Mouse (Mus musculus) hindbrain, embryonic 15.5 days (tissue): Measurements from ENCODE around the gene P3h1. TPM values are rescaled to one million over a fixed set of nuclear protein-coding genes. Genes with fewer than 3 reads are reported as not detected.
"Not testable (repeated sequence)": the region's sequence is repeated elsewhere in the genome, so short reads cannot be mapped to it uniquely, and the experiment has no call there.

Experiments used
- ATAC-seq: fragments of 200-750 bp; cut with Nextera tagmentation; 2 replicates; pipeline ENCODE4 v1.8.0; 2017; ENCODE audit warnings: low read depth, moderate number of reproducible peaks, moderate TSS enrichment; ENCODE audit not compliant: low FRiP score
- H3K27ac ChIP-seq: fragments of 300-500 bp; sonication (generic); replicated peaks from 2 replicates; pipeline ENCODE4 v1.5.1; 2015; ENCODE audit warnings: mild to moderate bottlenecking, inconsistent platforms
- H3K27me3 ChIP-seq: fragments of 300-500 bp; sonication (generic); 2 replicates; pipeline ENCODE4 v1.6.1; 2015; ENCODE audit warnings: control low read depth, inconsistent platforms
- H3K36me3 ChIP-seq: fragments of 300-500 bp; sonication (generic); 2 replicates; pipeline ENCODE4 v1.6.1; 2015; ENCODE audit warnings: control low read depth, inconsistent platforms
- H3K4me1 ChIP-seq: fragments of 300-500 bp; sonication (generic); replicated peaks from 2 replicates; pipeline ENCODE4 v1.6.1; 2015; ENCODE audit warnings: control low read depth, inconsistent platforms
- H3K4me2 ChIP-seq: fragments of 300-500 bp; sonication (generic); 2 replicates; pipeline ENCODE4 v1.6.1; 2015; ENCODE audit warnings: moderate library complexity, mild to moderate bottlenecking, inconsistent platforms
- H3K4me3 ChIP-seq: fragments of 300-500 bp; sonication (generic); 2 replicates; pipeline ENCODE4 v1.5.1; 2015; ENCODE audit warnings: mild to moderate bottlenecking, inconsistent platforms
- H3K9ac ChIP-seq: fragments of 300-500 bp; sonication (generic); 2 replicates; pipeline ENCODE4 v1.6.1; 2015; ENCODE audit warnings: inconsistent platforms
- H3K9me3 ChIP-seq: fragments of 300-500 bp; sonication (generic); 2 replicates; pipeline ENCODE4 v1.6.1; 2016; ENCODE audit warnings: control low read depth, inconsistent platforms
- WGBS: fragments of 180-500 bp; shearing (Covaris S2); methylation state at CpG from one replicate; pipeline ENCODE4 v1.1.7; 2015; 5-methylcytosine and 5-hydroxymethylcytosine counted together
- polyA plus RNA-seq: library from polyadenylated mRNA; unstranded; fragments of >200 nt; fragmentation: Nextera tagmentation; extraction: Ambion mirVana; gene quantifications from 2 replicates; pipeline ENCODE4 v1.2.1, GENCODE M21; 2015

The P3h1 gene
- polyA plus RNA-seq, 1 experiment from 2014 or later, result 12.0 TPM

DNA sequence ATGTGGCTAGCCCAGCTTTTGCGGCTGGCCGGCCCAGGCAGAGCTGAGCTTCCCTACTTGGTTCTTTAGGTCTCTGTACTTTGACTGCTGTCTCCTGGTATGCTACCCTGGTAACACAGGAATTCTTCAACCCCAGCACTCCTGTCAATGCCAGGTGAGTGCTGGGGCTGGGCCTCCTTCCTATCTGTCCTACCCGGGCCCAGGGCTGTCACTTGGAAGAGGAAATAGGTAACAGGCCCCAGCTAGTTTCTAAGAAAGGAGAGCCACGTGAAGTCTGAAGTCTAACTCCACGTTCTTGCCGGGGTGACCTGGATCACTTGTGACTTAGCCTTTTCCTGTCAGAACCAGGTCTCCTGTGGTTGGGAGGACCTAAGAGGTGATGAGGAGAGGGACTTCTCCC is 24.4 kb downstream of the P3h1 start:
- ATAC-seq, result no peak
- Histone ChIP-seq H3K27me3 (no peaks in the 10 kb centered on the region), H3K27ac (no peak overlapping the region), H3K9ac (no peak overlapping the region), H3K4me2 (no peak overlapping the region), H3K4me1 (peaks cover 20% of the 10 kb centered on the region), H3K9me3 (no peaks in the 10 kb centered on the region), H3K36me3 (no peaks in the 10 kb centered on the region), H3K4me3 (no peak overlapping the region)
- WGBS, result 83% methylated on average over 6 of the region's 6 CpGs

DNA sequence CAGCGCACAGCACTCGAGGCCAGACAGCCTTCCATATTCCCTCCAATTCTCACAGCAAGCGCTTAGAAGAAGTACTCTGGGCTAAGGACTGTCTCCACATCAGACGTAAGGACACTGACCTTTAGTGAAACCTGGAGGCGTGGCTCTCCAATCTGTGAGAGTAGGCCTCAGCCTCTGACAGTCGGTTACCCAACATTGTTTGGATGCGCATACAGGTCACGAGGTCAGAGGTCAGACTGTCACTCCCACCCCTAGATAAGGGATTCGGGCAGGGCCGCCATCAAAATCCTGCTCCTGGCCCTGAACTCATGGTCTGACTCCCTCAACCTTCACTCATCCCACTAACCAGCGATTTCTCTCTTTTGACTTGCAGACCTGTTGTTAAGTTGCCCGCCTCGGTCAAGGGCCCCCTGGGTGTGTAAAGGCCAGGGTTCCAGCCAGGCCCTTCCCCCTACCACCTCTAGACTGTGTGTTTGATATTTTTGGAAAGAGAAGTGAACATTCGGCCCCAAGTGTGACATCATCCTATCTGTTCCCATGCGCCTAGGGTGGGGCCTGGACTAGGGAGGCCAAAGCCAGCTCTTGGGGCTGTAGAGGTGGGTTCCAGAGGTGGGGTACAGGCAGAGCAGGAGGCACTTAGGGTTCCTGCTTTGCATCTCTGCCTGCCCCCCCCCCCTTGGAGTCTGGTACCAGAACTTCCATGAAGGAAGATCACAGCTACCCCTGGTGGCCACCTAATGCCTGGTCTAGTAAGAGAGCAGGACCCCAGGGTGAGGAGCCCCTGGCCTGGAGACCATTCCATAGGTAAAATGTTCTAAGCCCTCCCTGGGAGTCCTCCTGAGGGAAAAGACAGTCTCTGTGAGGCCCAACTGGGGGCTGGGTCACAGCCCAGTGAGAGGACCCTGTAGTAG is 26.9 kb downstream of the P3h1 start:
- Histone ChIP-seq H3K27ac (no peak overlapping the region), H3K27me3 (no peaks in the 10 kb centered on the region), H3K4me2 (no peak overlapping the region), H3K4me3 (no peak overlapping the region), H3K36me3 (no peaks in the 10 kb centered on the region), H3K4me1 (peaks cover 8% of the 10 kb centered on the region; the same call in 1 of the 2 replicates), H3K9ac (no peak overlapping the region), H3K9me3 (no peaks in the 10 kb centered on the region)
- no peak for ATAC-seq
- WGBS, result 77% methylated on average over 15 of the region's 15 CpGs

DNA sequence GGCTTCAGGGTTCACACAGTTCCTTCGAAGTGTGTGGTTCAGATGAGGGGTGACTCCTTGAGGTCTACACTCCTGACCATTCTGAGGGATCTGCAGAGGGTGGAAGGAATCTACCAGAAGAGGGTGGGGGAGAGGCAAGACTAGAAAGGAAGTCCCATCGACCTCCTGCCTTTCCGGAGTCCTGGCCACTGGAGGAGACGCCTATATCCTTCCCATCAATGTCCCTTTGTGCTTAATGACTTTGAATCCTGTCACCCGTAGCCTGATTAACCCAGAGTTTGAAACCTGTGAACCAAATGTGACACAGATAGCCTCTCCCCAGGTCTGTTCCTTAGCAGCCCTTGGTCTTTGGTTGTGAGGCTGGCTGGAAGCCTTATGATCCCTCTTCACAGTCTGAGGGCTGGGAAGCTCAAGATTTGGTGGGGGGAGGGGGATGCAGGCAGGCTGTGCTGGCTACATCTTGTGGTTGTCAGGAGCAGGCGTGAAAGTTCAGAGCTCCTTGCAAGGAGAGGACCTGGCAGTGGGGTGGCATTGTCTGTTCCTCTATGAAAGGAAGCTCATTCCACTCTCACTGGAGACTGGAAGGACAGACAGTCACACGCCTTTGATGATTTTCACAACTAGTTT is 28.5 kb downstream of the P3h1 start:
- no peak overlapping the region for H3K4me3 ChIP-seq
- no peak overlapping the region for H3K27ac ChIP-seq
- H3K4me2 ChIP-seq, result no peak overlapping the region
- no peak for ATAC-seq
- H3K27me3 ChIP-seq, result no peaks in the 10 kb centered on the region
- no peaks in the 10 kb centered on the region for H3K4me1 ChIP-seq
- no peaks in the 10 kb centered on the region; the same call in 1 of the 2 replicates for H3K36me3 ChIP-seq
- no peaks in the 10 kb centered on the region for H3K9me3 ChIP-seq
- WGBS, result 64% methylated on average over 7 of the region's 7 CpGs
- no peak overlapping the region for H3K9ac ChIP-seq

DNA sequence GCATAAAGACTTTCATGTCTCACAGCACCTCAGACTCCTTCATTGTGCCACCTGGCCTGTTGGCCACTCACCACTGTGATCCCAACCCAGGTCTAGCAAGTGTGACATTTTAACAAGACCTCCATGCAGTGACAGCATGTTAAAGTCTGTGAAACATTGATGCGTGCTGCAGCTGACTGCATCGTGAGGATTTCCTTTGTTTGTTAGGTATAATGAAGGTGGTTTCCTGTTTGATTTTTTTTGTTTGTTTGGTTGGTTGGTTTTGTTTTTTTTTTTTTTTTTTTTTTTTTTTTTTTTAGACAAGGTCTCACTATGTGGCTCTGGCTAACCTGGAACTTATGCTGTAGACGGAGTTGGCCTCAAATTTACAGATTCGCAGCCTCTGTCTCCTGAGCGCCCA is 29.8 kb downstream of the P3h1 start:
- H3K4me3 ChIP-seq, result no peak overlapping the region
- H3K27ac ChIP-seq, result no peak overlapping the region
- ATAC-seq, result no peak
- no peaks in the 10 kb centered on the region for H3K4me1 ChIP-seq
- H3K9me3 ChIP-seq, result no peaks in the 10 kb centered on the region
- 92% methylated on average over 5 of the region's 5 CpGs for WGBS
- no peaks in the 10 kb centered on the region for H3K27me3 ChIP-seq
- no peaks in the 10 kb centered on the region; the same call in 1 of the 2 replicates for H3K36me3 ChIP-seq
- no peak overlapping the region for H3K4me2 ChIP-seq
- H3K9ac ChIP-seq, result no peak overlapping the region

DNA sequence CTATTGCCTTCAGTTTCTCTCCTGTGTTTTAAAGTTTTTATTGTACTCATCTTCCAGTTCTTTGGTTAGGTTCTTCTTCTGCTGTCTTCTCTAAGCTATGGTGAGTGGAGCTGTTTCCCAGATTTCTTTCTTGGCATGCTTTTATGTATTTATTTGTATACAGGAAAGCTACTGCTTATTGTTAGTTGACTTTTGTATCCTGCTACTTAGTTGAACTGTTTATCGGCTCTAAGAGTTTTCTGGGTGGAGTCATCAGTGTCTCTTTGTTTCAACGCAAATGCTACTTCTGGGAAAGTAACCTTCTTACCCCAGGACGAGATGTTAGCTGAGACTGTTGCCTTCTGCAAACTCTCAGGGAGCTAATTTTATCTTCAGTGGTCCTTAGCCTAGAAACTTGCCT is 30.7 kb downstream of the P3h1 start:
- H3K27me3 ChIP-seq, result no peaks in the 10 kb centered on the region
- no peak for ATAC-seq
- H3K4me2 ChIP-seq, result no peak overlapping the region
- H3K4me3 ChIP-seq, result no peak overlapping the region
- H3K4me1 ChIP-seq, result no peaks in the 10 kb centered on the region
- H3K36me3 ChIP-seq, result no peaks in the 10 kb centered on the region; the same call in 1 of the 2 replicates
- no peaks in the 10 kb centered on the region for H3K9me3 ChIP-seq
- H3K9ac ChIP-seq, result no peak overlapping the region
- 78% methylated on average over 3 of the region's 3 CpGs for WGBS
- no peak overlapping the region for H3K27ac ChIP-seq

DNA sequence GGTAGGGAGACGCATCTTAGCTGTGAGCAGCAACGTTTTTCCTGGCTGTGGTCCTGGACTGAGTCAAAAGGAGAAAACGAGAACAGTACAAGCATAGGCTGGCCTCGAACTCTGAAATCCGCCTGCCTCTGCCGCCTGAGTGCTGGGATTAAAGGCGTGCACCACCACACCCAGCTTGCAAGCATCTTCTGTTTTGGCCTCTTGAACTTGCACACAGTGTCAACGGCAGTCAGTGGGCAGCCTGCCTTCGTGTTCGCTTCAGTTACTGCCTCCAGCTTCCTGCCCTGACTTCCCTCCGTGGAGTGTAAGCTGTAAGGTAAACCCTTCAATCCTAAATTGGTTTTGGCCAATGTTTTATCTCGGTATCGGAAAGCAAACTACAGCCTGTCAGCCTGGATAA is 33.9 kb downstream of the P3h1 start:
- ATAC-seq, result no peak
- Histone ChIP-seq H3K27ac (no peak overlapping the region), H3K4me1 (no peaks in the 10 kb centered on the region), H3K27me3 (no peaks in the 10 kb centered on the region), H3K9me3 (no peaks in the 10 kb centered on the region), H3K4me3 (no peak overlapping the region), H3K36me3 (peaks cover 18% of the 10 kb centered on the region), H3K9ac (no peak overlapping the region), H3K4me2 (no peak overlapping the region)
- 81% methylated on average over 13 of the region's 13 CpGs for WGBS

DNA sequence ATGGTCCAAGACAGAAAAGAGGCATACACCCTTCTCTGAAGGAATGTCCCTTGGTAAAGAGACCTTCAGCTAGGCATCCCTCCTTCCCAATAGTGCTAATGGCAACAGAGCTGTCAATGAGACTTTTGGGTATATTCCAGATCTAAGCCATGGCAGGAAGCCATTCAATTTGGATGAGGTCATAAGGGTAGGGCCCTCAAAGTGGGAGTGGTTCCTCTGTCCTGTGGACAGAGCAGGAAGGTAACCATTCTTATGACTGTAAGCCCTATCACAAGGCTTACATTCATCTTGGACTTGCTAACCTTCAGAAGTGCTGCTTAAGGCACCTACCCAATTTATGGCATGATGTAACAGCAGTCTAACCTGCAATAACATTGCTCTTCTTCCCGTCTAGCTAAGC is 41.9 kb downstream of the P3h1 start:
- H3K4me3 ChIP-seq, result no peak overlapping the region
- H3K4me2 ChIP-seq, result no peak overlapping the region
- no peaks in the 10 kb centered on the region for H3K9me3 ChIP-seq
- H3K36me3 ChIP-seq, result peaks cover 81% of the 10 kb centered on the region
- H3K4me1 ChIP-seq, result no peaks in the 10 kb centered on the region
- H3K27me3 ChIP-seq, result no peaks in the 10 kb centered on the region
- 82% methylated on average over 1 of the region's 1 CpGs for WGBS
- no peak overlapping the region for H3K27ac ChIP-seq
- no peak overlapping the region for H3K9ac ChIP-seq
- no peak for ATAC-seq

DNA sequence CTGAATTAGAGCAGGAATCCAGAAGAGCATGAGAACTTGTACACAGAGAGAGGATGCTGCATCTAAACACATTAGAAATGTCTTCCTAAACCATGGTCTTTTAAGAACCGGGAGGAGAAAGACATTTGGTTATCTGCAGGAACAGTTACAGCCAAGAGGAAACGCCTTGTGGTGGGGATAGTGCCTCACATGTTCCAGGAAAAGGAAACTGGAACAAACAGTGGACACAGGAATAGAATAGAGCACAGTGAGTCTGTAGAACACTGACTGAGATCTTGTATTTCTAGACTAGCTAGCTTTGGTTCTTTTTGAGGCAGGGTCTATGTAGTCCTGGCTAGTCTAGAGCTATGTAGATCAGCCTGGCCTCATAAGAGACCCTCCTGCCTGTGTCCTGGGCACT is 42.5 kb downstream of the P3h1 start:
- Histone ChIP-seq H3K4me1 (no peaks in the 10 kb centered on the region), H3K27me3 (no peaks in the 10 kb centered on the region), H3K4me2 (no peak overlapping the region), H3K9me3 (no peaks in the 10 kb centered on the region), H3K9ac (no peak overlapping the region), H3K36me3 (peaks cover 80% of the 10 kb centered on the region), H3K4me3 (no peak overlapping the region), H3K27ac (peak overlapping the region; percentile 34; the same call in 1 of the 2 replicates)
- WGBS, result 92% methylated on average over 2 of the region's 2 CpGs
- ATAC-seq, result no peak

DNA sequence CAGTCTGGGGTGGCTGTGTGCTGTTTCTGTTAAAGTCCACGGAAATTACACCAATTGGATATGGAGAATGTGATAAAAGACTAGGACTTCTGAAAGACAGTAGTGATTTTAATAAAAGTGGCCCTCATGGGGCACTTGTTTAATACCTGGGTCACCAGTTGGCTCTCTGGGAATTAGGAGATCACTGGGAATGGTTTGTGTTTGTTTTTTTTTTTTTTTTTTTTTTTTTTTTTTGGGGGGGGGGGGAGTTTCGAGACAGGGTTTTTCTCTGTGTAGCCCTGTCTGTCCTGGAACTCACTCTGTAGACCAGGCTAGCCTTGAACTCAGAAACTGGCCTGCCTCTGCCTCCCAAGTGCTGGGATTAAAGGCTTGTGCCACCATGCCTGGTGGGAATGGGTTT is 43.0 kb downstream of the P3h1 start:
- H3K36me3 ChIP-seq, result peaks cover 79% of the 10 kb centered on the region
- H3K4me2 ChIP-seq, result no peak overlapping the region

DNA sequence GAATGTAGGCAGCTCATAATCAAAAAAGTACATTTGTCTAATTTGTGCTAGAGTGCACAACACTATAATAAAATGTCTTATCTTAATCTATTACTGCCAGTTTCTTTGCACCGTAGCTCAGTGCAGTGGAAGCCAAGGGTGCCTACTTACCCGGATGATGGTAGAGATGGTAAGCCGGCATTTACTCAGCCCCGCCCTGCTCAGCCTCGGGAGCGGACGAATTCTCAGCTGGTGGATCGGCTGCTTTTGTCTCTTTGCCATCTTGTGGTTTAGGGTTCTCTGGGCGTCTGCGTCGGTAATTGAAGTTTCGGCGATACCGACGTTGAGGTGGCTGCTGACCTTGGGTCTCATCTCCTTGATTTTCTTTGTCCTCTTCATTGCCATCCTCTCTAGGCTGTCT is 46.1 kb downstream of the P3h1 start:
- H3K36me3 ChIP-seq, result peaks cover 77% of the 10 kb centered on the region
- H3K9me3 ChIP-seq, H3K27me3 ChIP-seq, ATAC-seq, H3K4me3 ChIP-seq, H3K9ac ChIP-seq, H3K4me2 ChIP-seq, H3K27ac ChIP-seq, H3K4me1 ChIP-seq: not testable (repeated sequence)
- 89% methylated on average over 15 of the region's 15 CpGs for WGBS

More for the DNA sequence above, 43.0 kb downstream of the P3h1 start:
- peak overlapping the region; percentile 34; the same call in 1 of the 2 replicates for H3K27ac ChIP-seq
- H3K9ac ChIP-seq, result no peak overlapping the region
- no peak for ATAC-seq
- H3K9me3 ChIP-seq, result no peaks in the 10 kb centered on the region
- H3K4me1 ChIP-seq, result no peaks in the 10 kb centered on the region
- H3K27me3 ChIP-seq, result no peaks in the 10 kb centered on the region
- 93% methylated on average over 1 of the region's 2 CpGs for WGBS
- no peak overlapping the region for H3K4me3 ChIP-seq

DNA sequence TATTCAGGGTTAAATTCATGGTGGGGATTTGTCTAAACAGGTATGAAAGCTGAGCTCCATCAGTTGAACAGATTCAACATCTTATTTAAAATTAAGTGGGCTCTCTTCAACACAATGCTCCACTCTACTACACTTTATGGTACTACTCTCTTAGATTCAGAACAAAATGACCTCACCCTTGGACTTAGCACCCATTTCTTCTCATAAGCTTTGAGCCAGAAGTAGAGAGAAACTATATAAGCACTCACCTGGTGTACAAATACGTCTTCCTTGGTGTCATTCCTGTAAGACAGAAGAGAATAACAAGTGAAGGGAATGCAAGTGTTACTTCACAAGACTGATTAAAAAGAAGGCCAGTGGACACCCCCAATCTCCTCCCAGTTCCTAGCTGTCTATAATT is 52.1 kb downstream of the P3h1 start:
- H3K27ac ChIP-seq, result no peak overlapping the region
- peaks cover 42% of the 10 kb centered on the region for H3K36me3 ChIP-seq
- WGBS, result 91% methylated on average over 1 of the region's 1 CpGs
- H3K4me1 ChIP-seq, result peaks cover 16% of the 10 kb centered on the region
- no peak for ATAC-seq
- H3K4me2 ChIP-seq, result no peak overlapping the region
- H3K9me3 ChIP-seq, result no peaks in the 10 kb centered on the region
- H3K9ac ChIP-seq, result no peak overlapping the region
- no peak overlapping the region for H3K4me3 ChIP-seq
- H3K27me3 ChIP-seq, result no peaks in the 10 kb centered on the region

DNA sequence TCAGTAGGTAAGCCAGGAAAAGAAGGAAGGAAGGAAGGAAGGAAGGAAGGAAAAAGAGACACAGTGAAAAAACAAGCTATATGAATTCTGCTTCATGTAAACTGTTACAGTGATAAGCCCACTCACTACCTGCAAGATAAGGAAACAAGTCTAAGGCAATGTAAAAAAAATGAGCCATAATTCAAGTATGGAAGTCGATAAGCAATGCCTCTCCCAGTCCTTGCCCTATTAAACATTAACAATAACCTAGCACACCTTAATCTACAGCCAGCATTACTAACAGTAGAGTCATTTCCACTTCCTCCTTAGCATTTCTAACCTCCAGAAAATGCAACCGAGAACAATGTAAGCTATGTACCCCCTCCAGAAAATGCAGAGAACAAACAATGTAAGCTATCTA is 52.6 kb downstream of the P3h1 start:
- H3K4me3 ChIP-seq, result no peak overlapping the region
- no peaks in the 10 kb centered on the region for H3K9me3 ChIP-seq
- ATAC-seq, result no peak
- H3K27ac ChIP-seq, result no peak overlapping the region
- H3K36me3 ChIP-seq, result peaks cover 38% of the 10 kb centered on the region
- WGBS, result 82% methylated on average over 2 of the region's 2 CpGs
- no peak overlapping the region for H3K4me2 ChIP-seq
- H3K4me1 ChIP-seq, result peaks cover 20% of the 10 kb centered on the region
- no peak overlapping the region for H3K9ac ChIP-seq
- no peaks in the 10 kb centered on the region for H3K27me3 ChIP-seq
